Mouse (Mus musculus): Measurements from ENCODE around the gene Teddm2.

Gene Teddm2

GRCm38 (mm10) chr1:153899731-153900380 lies at the start of gene Teddm2, which contains the start of gene Glul:
Gene Teddm2 (minus strand): TSS chr1:153900228.
Gene Glul (plus strand): TSS chr1:153899944.
- peak; percentile 98 for DNase-seq

- no peak for DNase-seq
Observed at GRCm38 (mm10) chr1:153947837-153948236, 47.8 kb upstream of the Teddm2 start.

- DNase-seq: no peak
Observed at GRCm38 (mm10) chr1:153946971-153947370, 46.9 kb upstream of the Teddm2 start.

- no peak for DNase-seq
Observed at GRCm38 (mm10) chr1:153945181-153945580, 45.2 kb upstream of the Teddm2 start.

- DNase-seq: no peak
Observed at GRCm38 (mm10) chr1:153940986-153941385, 41.0 kb upstream of the Teddm2 start.

- no peak for DNase-seq
Observed at GRCm38 (mm10) chr1:153937025-153937424, 37.0 kb upstream of the Teddm2 start.

GRCm38 (mm10) chr1:153935844-153936380 lies 35.9 kb upstream of the Teddm2 start:
- no peak for DNase-seq

GRCm38 (mm10) chr1:153933772-153934171 lies 33.7 kb upstream of the Teddm2 start:
- no peak for DNase-seq

GRCm38 (mm10) chr1:153930431-153930830 lies 30.4 kb upstream of the Teddm2 start:
- no peak for DNase-seq

GRCm38 (mm10) chr1:153924395-153925385 lies 24.7 kb upstream of the Teddm2 start:
- no peak for DNase-seq

GRCm38 (mm10) chr1:153922571-153923021 lies 22.6 kb upstream of the Teddm2 start:
- no peak for DNase-seq

GRCm38 (mm10) chr1:153921642-153922041 lies 21.6 kb upstream of the Teddm2 start:
- no peak for DNase-seq

- peak; percentile 65 for DNase-seq
Observed at GRCm38 (mm10) chr1:153918521-153919206, 18.6 kb upstream of the Teddm2 start.

- DNase-seq: no peak
Observed at GRCm38 (mm10) chr1:153913869-153914268, 13.8 kb upstream of the Teddm2 start.

- peak; percentile 41 for DNase-seq
Observed at GRCm38 (mm10) chr1:153911276-153911795, 11.3 kb upstream of the Teddm2 start.

- DNase-seq: no peak
Observed at GRCm38 (mm10) chr1:153910423-153910822, 10.4 kb upstream of the Teddm2 start.

- no peak for DNase-seq
Observed at GRCm38 (mm10) chr1:153909963-153910291, 9.9 kb upstream of the Teddm2 start.

- DNase-seq: peak; percentile 56
Observed at GRCm38 (mm10) chr1:153909213-153909962, 9.4 kb upstream of the Teddm2 start.

- no peak for DNase-seq
Observed at GRCm38 (mm10) chr1:153908741-153909140, 8.7 kb upstream of the Teddm2 start.

GRCm38 (mm10) chr1:153908208-153908607 lies 8.2 kb upstream of the Teddm2 start:
- no peak for DNase-seq

GRCm38 (mm10) chr1:153905884-153906283 lies 5.9 kb upstream of the Teddm2 start:
- DNase-seq: no peak

- no peak for DNase-seq
Observed at GRCm38 (mm10) chr1:153904236-153904635, 4.2 kb upstream of the Teddm2 start.
